Mouse (Mus musculus): ENCODE data around the gene 4930438A08Rik. TPM values are rescaled to one million over a fixed set of nuclear protein-coding genes. Genes with fewer than 3 reads are reported as not detected.

4930438A08Rik gene
- total RNA-seq, 2 experiments from 2014 or later = 9.5 to 10.9 TPM

DNA sequence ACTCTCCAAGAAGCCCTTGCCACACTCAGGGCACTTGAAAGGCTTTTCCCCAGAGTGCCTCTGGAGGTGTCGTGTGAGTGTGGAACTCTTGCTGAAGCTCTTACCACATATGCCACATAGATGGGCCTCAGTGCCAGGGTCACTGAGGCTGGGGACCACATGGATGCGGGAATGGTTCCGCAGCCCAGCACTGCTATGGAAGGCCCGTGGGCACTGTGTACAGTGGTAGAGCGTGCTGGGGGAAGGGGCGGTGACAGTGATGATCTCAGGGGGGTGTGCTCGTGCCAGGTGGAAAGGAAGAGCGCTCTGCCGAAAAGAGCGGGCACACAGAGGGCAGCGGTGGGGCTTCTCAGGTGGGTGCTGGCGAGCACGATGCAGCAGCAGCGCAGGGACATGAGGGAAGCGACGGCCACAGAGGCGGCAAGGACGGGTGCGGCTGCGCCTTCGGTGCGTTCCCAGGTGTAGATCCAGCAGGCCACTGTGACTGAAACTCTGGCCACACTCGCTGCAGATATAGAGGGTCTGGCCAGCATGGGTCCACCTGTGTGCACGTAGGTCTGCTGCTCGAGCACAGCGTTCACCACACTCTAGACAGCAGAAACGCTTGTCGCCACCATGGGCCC is 42.3 kb downstream of the 4930438A08Rik start:
- ATAC-seq (replicated peaks; ENCODE audit: low FRiP score, poor library complexity, severe bottlenecking) = no peak

DNA sequence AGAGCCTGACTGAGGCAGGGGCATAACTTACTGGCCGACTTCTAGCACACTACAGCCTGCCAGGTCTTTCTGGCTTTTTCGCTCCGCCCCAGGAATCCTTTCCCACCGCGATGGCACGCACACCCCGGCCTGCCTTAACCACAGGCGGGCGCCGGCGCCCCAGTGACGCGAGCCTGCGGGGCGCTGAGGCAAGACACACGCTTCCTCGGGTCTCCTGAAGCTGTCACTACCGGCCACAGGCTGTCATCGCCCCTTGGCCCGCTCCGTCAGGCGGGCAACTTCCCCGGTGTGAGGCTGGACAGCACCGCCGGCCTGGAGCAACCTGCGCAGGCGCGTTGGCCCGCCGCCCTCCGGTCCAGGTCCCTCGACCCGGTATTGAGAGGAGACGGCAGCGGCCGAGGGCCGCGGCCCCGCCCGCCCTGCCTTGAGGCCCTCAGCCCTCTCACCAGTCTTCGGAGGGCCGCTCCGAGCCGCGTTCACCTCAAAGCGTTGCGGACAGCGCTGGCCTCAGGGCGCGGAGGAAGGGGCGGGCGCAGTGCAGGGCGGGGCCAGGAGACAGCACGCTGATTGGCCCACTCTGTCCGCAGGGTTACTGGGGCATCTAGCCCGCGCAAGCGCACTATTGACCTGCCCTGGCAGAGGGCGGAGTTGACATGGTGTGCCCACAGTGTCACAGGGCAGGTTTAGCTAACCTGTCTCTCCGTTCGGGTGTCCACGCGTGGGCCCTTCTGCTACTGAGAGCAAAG is 48.4 kb downstream of the 4930438A08Rik start:
- ATAC-seq (replicated peaks; ENCODE audit: low FRiP score, poor library complexity, severe bottlenecking) = peak; percentile 93

DNA sequence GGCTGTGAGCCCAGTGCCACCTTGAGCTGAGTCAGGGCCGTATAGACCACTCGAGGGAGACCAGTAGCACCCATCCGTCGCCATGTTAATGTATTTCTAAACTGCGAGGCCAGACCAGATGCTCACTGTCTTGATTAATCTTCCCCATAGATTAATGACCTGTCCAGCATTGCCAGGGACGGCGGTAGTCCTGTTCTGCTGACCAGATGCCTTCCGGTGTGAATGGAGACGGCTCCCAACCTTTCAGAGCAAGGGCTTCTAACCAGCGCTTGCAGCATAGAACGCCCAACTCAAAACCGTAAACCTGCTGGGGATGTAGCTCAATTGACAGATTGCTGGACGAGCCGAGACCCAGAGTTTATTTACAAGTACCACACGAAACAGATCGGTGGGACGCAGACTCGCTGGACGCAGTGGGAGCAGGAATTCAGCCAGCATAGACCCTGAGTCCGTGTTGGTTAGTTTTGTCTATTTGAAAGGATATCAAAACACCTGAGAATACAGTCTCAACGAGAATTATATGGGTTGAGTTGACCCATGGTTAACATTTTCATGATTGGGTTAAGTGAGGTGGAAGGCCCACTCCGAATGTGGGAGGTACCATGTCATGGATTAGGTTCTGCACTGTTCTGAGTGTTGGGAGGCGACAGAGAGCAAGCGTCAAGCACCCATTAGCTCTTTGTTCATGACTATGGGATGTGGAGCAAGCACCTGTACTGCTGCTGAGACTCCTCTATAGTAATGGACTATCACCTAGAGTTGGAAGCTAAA is 49.2 kb downstream of the 4930438A08Rik start:
- peak; percentile 20 for ATAC-seq (replicated peaks; ENCODE audit: low FRiP score, poor library complexity, severe bottlenecking)

DNA sequence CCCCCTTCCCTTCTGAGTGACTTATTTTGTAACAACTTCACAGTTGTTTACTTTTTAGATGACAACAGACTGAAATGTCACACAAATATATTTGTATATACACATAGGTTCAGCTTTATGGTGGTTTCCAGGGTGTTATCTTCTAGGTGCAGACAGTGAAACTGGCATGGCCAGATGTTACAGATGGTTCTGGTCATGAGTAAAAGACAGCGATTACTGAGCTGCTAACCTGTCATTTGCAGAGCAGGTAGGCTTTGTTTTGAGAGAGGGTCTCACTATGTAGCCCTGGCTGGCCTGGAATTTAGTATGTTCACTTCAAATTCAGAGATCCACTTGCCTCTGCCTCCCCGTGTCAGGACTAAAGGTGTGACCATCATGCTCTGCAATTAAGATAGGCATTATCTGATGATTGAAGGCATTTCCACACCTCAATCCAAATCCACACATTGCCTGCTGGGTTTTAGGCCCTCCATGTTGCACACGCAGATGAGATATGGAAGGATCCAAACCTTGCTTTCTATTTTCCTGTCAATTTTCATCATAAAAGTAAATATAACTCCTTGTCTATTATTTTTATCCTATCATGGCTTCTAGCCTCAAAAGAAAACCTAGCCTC is 50.1 kb downstream of the 4930438A08Rik start:
- peak; percentile 31; the same call in 1 of the 2 replicates for ATAC-seq (replicated peaks; ENCODE audit: low FRiP score, poor library complexity, severe bottlenecking)

DNA sequence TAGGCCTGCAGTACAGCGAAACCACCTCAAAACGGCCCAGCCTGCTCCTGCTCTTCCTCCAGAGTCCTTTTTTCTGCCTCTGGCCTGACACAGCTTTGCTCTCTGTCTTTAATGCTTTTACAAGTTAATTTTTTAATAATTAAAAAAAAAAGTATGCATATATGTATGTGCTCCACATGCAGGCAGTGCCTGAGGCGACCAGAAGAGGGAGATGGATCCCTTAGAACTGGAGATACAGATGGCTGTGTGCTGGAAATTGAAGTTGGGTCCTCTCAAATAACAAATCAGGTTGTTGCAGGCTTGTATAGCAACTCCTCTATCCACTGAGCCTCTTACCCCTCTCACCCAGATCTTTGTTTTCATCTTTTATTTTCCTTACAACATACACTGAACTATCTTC is 52.2 kb downstream of the 4930438A08Rik start:
- no peak for ATAC-seq (replicated peaks; ENCODE audit: low FRiP score, poor library complexity, severe bottlenecking)

DNA sequence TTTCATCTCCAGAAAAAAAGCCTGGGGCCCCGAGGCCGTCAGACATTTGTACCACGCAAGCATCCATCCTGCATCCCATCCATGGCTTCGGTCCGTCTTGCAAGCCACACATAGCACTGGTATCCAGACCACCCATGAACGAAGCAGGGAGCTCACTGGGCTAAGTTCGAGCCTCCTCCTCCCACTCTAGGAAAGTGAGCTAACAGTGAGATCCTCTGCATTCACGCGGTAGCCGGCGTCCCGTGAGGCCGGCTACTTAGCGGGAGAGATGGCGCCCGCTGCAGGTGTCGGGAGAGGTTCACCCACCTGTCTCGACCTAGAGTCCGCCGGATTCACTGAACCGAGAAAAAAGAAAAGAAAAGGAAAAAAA is 55.3 kb downstream of the 4930438A08Rik start:
- ATAC-seq (replicated peaks; ENCODE audit: low FRiP score, poor library complexity, severe bottlenecking) = peak; percentile 53

DNA sequence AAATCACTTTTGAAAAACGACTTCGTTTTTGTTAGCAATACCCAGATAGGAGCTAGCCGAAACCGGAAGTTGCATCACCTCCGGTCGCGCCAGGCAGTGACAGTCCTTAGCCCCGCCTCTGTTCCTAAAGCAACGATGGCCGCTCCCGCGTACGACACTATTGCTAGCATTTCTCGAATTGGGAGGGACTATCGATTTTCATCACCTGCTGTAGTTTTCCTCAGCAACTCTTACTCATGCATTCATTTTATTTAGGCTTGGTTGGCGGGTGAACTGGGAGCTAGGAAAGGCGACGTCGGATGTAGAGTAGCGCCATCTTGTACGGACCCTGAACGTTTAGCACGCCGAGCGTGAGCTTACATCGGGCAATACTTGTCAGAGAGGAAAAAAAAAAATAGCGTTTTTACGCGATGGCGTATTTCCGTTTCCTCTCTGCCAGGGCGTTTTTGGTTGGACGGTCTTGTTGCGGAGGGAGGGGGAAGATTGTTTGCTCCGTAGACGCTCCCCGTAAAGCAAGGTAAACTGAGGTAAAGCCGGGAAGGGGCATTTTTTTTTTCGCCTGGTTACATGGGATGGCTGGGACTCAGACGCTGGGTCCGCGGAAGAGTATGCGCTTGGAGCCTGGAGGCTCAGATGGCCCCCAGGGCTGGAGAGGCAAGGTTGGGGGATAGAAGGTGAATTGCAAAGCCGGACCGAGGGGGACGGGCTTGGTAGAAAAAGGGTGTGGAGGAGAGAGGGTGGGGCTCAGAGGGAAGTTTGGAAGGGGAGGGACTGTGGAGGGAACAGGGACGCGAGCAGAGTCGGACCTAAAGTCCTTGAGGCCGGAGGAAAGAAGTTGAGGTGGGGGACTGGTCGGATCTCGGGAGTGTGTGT is 55.9 kb downstream of the 4930438A08Rik start, which contains the start of the genes Zfp672 and Sh3bp5l:
Gene Zfp672, minus strand, starts transcription at position 64 of the 873 bp plus-strand sequence.
Gene Sh3bp5l, plus strand, starts transcription at position 449 of the 873 bp plus-strand sequence.
- ATAC-seq (replicated peaks; ENCODE audit: low FRiP score, poor library complexity, severe bottlenecking) = peak; percentile 89

DNA sequence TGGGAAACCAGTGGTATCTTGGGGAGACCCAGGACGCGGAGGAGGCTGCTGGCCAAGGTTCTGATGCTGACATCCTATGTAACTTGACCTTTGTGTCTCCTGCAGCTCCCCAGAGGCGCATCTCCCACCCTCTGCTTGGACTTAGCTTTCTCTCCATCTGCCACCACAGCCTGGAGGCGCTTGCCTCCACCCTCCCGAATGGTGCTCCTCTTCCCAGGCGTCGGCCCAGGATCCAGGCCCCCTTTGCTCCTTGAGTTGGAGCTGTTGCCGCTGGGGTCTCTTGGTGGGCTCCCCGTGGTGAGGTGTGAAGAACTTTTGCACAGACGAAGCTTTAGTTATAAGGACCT is 56.5 kb downstream of the 4930438A08Rik start:
- ATAC-seq (replicated peaks; ENCODE audit: low FRiP score, poor library complexity, severe bottlenecking) = peak; percentile 13

DNA sequence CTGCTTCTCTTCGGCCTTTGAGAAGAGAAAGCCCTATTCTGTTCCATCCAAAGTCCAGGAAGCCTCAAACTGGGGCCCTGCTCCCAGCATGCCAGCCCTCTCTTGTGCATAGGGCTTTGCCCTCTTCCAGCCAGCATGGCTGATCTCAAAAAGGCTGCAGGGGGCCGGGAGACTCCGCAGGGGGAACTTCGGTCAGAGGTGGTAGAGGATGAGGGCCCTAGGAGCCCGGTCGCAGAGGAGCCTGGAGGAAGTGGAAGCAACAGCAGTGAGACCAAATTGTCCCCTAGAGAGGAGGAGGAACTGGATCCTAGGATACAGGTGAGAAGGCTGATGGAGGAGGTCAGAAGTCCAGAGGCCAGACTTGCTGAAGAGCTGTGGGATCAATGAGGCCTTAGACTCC is 56.9 kb downstream of the 4930438A08Rik start:
- no peak for ATAC-seq (replicated peaks; ENCODE audit: low FRiP score, poor library complexity, severe bottlenecking)

DNA sequence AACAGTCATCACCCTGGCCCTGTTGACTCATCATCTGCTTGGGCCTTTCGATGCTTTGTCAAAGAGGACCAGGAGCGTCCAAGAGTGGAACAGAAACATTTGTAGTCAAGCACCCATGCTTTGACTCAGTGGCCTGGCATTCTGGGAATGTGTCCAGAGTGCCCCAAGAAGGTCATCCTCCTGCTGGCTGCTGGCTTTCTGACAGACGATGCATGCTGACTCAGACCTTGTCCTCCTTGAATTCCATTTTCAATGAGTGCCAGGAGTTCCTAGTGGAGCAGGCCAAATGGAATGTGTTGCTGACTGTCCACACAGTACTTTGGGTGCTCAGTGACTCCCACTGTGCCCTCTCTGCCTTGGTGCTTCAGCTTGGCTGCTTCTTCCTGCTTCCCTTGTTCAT is 60.1 kb downstream of the 4930438A08Rik start:
- ATAC-seq (replicated peaks; ENCODE audit: low FRiP score, poor library complexity, severe bottlenecking) = no peak

Other genes starting within 250 kb of the 4930438A08Rik start
- gene Gm12248, start 181.7 kb upstream of the 4930438A08Rik start, total RNA-seq (2015; ENCODE audit: low replicate concordance) = not detected in 2 replicates
- gene Gm12248, start 181.7 kb upstream of the 4930438A08Rik start, total RNA-seq (2017; ENCODE audit: low replicate concordance) = 1.2 TPM in 1 of 2 replicates, not detected in the other
- gene Cnot8, start 170.6 kb upstream of the 4930438A08Rik start, total RNA-seq (2015; ENCODE audit: low replicate concordance) = 19.5 and 43.6 TPM in 2 replicates
- 22.5 and 29.1 TPM in 2 replicates for gene Cnot8, start 170.6 kb upstream of the 4930438A08Rik start, total RNA-seq (2017; ENCODE audit: low replicate concordance)
- 2.9 and 5.0 TPM in 2 replicates for gene Gemin5, start 106.3 kb upstream of the 4930438A08Rik start, total RNA-seq (2015; ENCODE audit: low replicate concordance)
- 4.3 and 6.5 TPM in 2 replicates for gene Gemin5, start 106.3 kb upstream of the 4930438A08Rik start, total RNA-seq (2017; ENCODE audit: low replicate concordance)
- 12.6 and 15.9 TPM in 2 replicates for gene Mrpl22, start 103.1 kb upstream of the 4930438A08Rik start, total RNA-seq (2015; ENCODE audit: low replicate concordance)
- gene Mrpl22, start 103.1 kb upstream of the 4930438A08Rik start, total RNA-seq (2017; ENCODE audit: low replicate concordance) = 10.7 and 21.6 TPM in 2 replicates
- gene Igtp, start 75.2 kb upstream of the 4930438A08Rik start, total RNA-seq (2015; ENCODE audit: low replicate concordance) = 16.8 and 27.4 TPM in 2 replicates
- gene Igtp, start 75.2 kb upstream of the 4930438A08Rik start, total RNA-seq (2017; ENCODE audit: low replicate concordance) = 17.1 and 20.9 TPM in 2 replicates
- gene Irgm2, start 75.2 kb upstream of the 4930438A08Rik start, total RNA-seq (2015; ENCODE audit: low replicate concordance) = 6.5 and 12.6 TPM in 2 replicates
- gene Irgm2, start 75.2 kb upstream of the 4930438A08Rik start, total RNA-seq (2017; ENCODE audit: low replicate concordance) = 5.9 and 6.8 TPM in 2 replicates
- 4.6 and 17.7 TPM in 2 replicates for gene Zfp692, start 32.3 kb downstream of the 4930438A08Rik start, total RNA-seq (2015; ENCODE audit: low replicate concordance)
- gene Zfp692, start 32.3 kb downstream of the 4930438A08Rik start, total RNA-seq (2017; ENCODE audit: low replicate concordance) = 17.1 and 19.1 TPM in 2 replicates
- 75.3 and 80.5 TPM in 2 replicates for gene Zfp672, start 55.5 kb downstream of the 4930438A08Rik start, total RNA-seq (2015; ENCODE audit: low replicate concordance)
- 27.6 and 39.9 TPM in 2 replicates for gene Zfp672, start 55.5 kb downstream of the 4930438A08Rik start, total RNA-seq (2017; ENCODE audit: low replicate concordance)
- gene Sh3bp5l, start 55.9 kb downstream of the 4930438A08Rik start, total RNA-seq (2015; ENCODE audit: low replicate concordance) = 10.5 and 13.3 TPM in 2 replicates
- 19.8 and 118 TPM in 2 replicates for gene Sh3bp5l, start 55.9 kb downstream of the 4930438A08Rik start, total RNA-seq (2017; ENCODE audit: low replicate concordance)
- gene Lypd8, start 104.2 kb downstream of the 4930438A08Rik start, total RNA-seq (2015; ENCODE audit: low replicate concordance) = not detected in 2 replicates
- gene Lypd8, start 104.2 kb downstream of the 4930438A08Rik start, total RNA-seq (2017; ENCODE audit: low replicate concordance) = not detected in 2 replicates
- gene 1810065E05Rik, start 146.3 kb downstream of the 4930438A08Rik start, total RNA-seq (2015; ENCODE audit: low replicate concordance) = not detected in 2 replicates
- gene 1810065E05Rik, start 146.3 kb downstream of the 4930438A08Rik start, total RNA-seq (2017; ENCODE audit: low replicate concordance) = not detected in 2 replicates
- not detected in 2 replicates for gene Gm12253, start 157.8 kb downstream of the 4930438A08Rik start, total RNA-seq (2015; ENCODE audit: low replicate concordance)
- gene Gm12253, start 157.8 kb downstream of the 4930438A08Rik start, total RNA-seq (2017; ENCODE audit: low replicate concordance) = not detected in 2 replicates
- gene Lypd9, start 178.1 kb downstream of the 4930438A08Rik start, total RNA-seq (2015; ENCODE audit: low replicate concordance) = not detected in 2 replicates
- gene Lypd9, start 178.1 kb downstream of the 4930438A08Rik start, total RNA-seq (2017; ENCODE audit: low replicate concordance) = not detected in 2 replicates
- gene Olfr30, start 187.5 kb downstream of the 4930438A08Rik start, total RNA-seq (2015; ENCODE audit: low replicate concordance) = not detected in 2 replicates
- not detected in 2 replicates for gene Olfr30, start 187.5 kb downstream of the 4930438A08Rik start, total RNA-seq (2017; ENCODE audit: low replicate concordance)
- gene Olfr332, start 217.8 kb downstream of the 4930438A08Rik start, total RNA-seq (2015; ENCODE audit: low replicate concordance) = not detected in 2 replicates
- not detected in 2 replicates for gene Olfr332, start 217.8 kb downstream of the 4930438A08Rik start, total RNA-seq (2017; ENCODE audit: low replicate concordance)
- gene Olfr331, start 227.8 kb downstream of the 4930438A08Rik start, total RNA-seq (2015; ENCODE audit: low replicate concordance) = not detected in 2 replicates
- not detected in 2 replicates for gene Olfr331, start 227.8 kb downstream of the 4930438A08Rik start, total RNA-seq (2017; ENCODE audit: low replicate concordance)

All from erythroid progenitor cell, adult 5-6 weeks (primary cell).